Mouse (Mus musculus) retina, adult 2 months (tissue): ENCODE results near the gene Nfatc4.

Experiments used
- DNase-seq: peaks from one replicate; pipeline ENCODE4 v3.0.0-alpha.2; 2012; ENCODE audit warnings: low read depth, low spot score

Gene Nfatc4

GRCm38 (mm10) chr14:55883149-55883661 is 60.3 kb downstream of the Nfatc4 start:
- DNase-seq = no peak
